Mouse (Mus musculus) neural tube, embryonic 13.5 days (tissue): ENCODE measurements at regions not wholly inside any gene's neighbourhood (a gene's known extent, or its start where the extent isn't known, plus 50 kb on each side); places are given as distances from the start of the nearest gene placed in this dataset.

Experiments
- ATAC-seq: fragments of 200-750 bp; cut with Nextera tagmentation; 2 replicates; pipeline ENCODE4 v1.8.0; 2017; ENCODE audit warnings: low read depth, mild to moderate bottlenecking, moderate TSS enrichment, moderate library complexity
- H3K27ac ChIP-seq: fragments of 300-500 bp; sonication (generic); replicated peaks from 2 replicates; pipeline ENCODE4 v1.5.1; 2015; ENCODE audit warnings: moderate library complexity, mild to moderate bottlenecking, inconsistent platforms
- H3K27me3 ChIP-seq: fragments of 300-500 bp; sonication (generic); 2 replicates; pipeline ENCODE4 v1.6.1; 2015; ENCODE audit warnings: mild to moderate bottlenecking, inconsistent platforms
- H3K36me3 ChIP-seq: fragments of 300-500 bp; sonication (generic); 2 replicates; pipeline ENCODE4 v1.6.1; 2015; ENCODE audit warnings: mild to moderate bottlenecking, inconsistent platforms
- H3K4me1 ChIP-seq: fragments of 300-500 bp; sonication (generic); replicated peaks from 2 replicates; pipeline ENCODE4 v1.6.1; 2015; ENCODE audit warnings: inconsistent platforms
- H3K4me2 ChIP-seq: fragments of 300-500 bp; sonication (generic); 2 replicates; pipeline ENCODE4 v1.6.1; 2015; ENCODE audit warnings: inconsistent platforms, mild to moderate bottlenecking, moderate library complexity
- H3K4me3 ChIP-seq: fragments of 300-500 bp; sonication (generic); 2 replicates; pipeline ENCODE4 v1.5.1; 2015; ENCODE audit warnings: mild to moderate bottlenecking, inconsistent platforms
- H3K9ac ChIP-seq: fragments of 300-500 bp; sonication (generic); 2 replicates; pipeline ENCODE4 v1.6.1; 2015; ENCODE audit warnings: moderate library complexity, mild to moderate bottlenecking, inconsistent platforms
- H3K9me3 ChIP-seq: fragments of 300-500 bp; sonication (generic); 2 replicates; pipeline ENCODE4 v1.6.1; 2016; ENCODE audit warnings: inconsistent platforms
- WGBS: fragments of 180-500 bp; shearing (Covaris S2); methylation state at CpG from one replicate; pipeline ENCODE4 v1.1.7; 2015; 5-methylcytosine and 5-hydroxymethylcytosine counted together

DNA sequence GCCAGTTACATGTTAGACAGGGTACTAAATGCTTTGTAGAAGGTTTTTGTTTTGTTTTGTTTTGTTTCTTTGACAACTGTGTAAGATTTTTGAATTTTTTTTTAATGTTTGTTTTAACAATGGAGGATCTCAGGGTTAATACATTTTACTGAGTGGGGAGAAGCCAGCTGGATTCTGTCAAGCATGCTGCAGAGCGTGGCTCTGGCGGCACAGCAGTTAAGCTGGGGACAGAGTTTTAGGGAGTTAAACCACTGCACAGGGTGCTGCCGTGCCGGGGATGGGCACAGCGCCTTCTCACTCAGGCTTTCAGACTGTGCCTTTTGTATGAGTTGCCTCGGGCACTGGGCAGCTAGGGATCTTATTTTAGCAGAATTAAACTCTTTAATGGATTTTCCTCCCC is 159.8 kb downstream of the Zfp326 start:
- no peaks in the 10 kb centered on the region for H3K9me3 ChIP-seq
- H3K4me2 ChIP-seq, result no peak overlapping the region
- H3K9ac ChIP-seq, result no peak overlapping the region
- no peak overlapping the region for H3K27ac ChIP-seq
- no peaks in the 10 kb centered on the region for H3K4me1 ChIP-seq
- no peaks in the 10 kb centered on the region for H3K27me3 ChIP-seq
- WGBS, result 47% methylated on average over 6 of the region's 6 CpGs
- ATAC-seq, result no peak
- H3K36me3 ChIP-seq, result no peaks in the 10 kb centered on the region
- H3K4me3 ChIP-seq, result no peak overlapping the region

DNA sequence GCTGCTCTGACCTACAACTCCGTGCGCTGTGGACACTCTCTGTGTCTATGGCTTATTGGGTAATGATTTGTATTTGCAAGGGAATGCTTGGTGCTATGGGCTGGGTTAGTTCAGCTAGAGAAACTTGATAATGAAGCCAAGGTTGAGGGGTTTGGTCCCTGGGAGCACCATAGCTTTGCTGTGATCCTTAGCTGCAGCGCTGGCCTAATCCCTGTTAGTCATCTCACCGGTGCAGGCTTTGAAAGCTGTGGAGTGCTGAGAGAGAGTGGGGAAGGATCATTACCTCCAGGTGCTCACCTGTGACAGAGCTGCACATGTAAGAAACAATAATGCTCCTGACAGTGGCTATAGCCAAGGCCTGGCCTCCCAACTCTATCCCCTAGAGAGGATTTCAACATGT is 156.6 kb downstream of the Zfp326 start:
- WGBS, result 90% methylated on average over 4 of the region's 4 CpGs
- Histone ChIP-seq H3K4me3 (no peak overlapping the region), H3K9ac (no peak overlapping the region), H3K36me3 (no peaks in the 10 kb centered on the region), H3K4me2 (no peak overlapping the region), H3K27ac (no peak overlapping the region), H3K9me3 (no peaks in the 10 kb centered on the region), H3K27me3 (no peaks in the 10 kb centered on the region), H3K4me1 (no peaks in the 10 kb centered on the region)
- ATAC-seq, result no peak

DNA sequence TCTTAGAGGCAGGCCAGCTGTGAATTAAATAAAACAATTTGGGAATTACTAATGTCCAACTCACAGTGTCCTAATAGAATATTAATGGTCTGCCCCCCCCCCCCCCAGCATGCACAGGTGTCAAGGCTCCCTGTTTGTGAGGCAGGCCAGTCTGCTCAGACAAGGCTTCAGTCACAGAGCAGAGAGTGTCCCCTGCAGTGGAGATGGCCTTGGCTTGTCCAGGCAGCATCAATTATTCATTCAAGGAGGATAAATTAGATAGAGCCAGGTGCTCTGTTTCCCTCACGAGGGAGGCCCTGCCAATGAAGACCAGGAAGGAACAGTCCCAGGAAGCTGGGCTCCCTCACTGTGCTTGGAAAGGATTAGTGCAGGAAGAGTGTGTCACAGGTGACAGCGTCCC is 150.5 kb downstream of the Zfp326 start:
- 53% methylated on average over 2 of the region's 2 CpGs for WGBS
- Histone ChIP-seq H3K27me3 (no peaks in the 10 kb centered on the region), H3K4me3 (no peak overlapping the region), H3K36me3 (no peaks in the 10 kb centered on the region), H3K4me1 (no peaks in the 10 kb centered on the region), H3K9me3 (no peaks in the 10 kb centered on the region), H3K27ac (no peak overlapping the region), H3K4me2 (no peak overlapping the region), H3K9ac (no peak overlapping the region)
- ATAC-seq, result no peak

DNA sequence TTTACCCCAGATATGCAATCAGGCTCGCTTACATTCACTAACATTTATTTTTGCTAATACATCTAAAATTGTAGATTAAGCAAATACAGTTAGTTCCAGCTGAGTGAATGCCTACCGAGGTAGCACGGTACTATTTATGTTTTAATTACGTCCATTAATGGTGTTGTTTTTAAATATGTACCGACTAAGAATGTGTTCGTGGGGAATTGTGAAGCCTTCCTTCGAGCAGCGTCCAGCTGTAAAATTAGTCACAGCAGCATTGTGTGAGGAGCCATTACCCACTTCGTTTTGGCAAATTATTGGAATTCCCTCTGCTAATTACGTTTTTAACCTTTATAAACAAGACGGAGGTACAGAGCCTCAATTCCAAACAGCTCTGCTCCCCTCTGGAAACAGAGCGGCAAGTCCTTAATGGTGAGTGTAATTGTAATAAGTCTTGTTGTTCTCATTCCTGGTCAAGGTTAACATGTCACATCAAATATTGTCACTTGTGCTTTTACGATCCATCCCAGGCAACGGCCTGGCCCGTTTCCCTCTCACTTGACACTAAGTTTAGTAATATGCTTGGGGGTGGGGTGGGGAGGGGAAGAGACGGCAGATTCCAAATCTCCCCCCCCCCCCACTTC is 128.0 kb downstream of the Zfp326 start:
- Histone ChIP-seq H3K9ac (no peak overlapping the region), H3K27ac (peak overlapping the region; percentile 42; the same call in 1 of the 2 replicates), H3K4me3 (peak overlapping the region; percentile 10; the same call in 1 of the 2 replicates), H3K4me2 (peak overlapping the region; percentile 47), H3K9me3 (no peaks in the 10 kb centered on the region), H3K27me3 (no peaks in the 10 kb centered on the region), H3K4me1 (peaks cover 28% of the 10 kb centered on the region), H3K36me3 (no peaks in the 10 kb centered on the region)
- peak; percentile 54 for ATAC-seq
- WGBS, result 21% methylated on average over 16 of the region's 16 CpGs

DNA sequence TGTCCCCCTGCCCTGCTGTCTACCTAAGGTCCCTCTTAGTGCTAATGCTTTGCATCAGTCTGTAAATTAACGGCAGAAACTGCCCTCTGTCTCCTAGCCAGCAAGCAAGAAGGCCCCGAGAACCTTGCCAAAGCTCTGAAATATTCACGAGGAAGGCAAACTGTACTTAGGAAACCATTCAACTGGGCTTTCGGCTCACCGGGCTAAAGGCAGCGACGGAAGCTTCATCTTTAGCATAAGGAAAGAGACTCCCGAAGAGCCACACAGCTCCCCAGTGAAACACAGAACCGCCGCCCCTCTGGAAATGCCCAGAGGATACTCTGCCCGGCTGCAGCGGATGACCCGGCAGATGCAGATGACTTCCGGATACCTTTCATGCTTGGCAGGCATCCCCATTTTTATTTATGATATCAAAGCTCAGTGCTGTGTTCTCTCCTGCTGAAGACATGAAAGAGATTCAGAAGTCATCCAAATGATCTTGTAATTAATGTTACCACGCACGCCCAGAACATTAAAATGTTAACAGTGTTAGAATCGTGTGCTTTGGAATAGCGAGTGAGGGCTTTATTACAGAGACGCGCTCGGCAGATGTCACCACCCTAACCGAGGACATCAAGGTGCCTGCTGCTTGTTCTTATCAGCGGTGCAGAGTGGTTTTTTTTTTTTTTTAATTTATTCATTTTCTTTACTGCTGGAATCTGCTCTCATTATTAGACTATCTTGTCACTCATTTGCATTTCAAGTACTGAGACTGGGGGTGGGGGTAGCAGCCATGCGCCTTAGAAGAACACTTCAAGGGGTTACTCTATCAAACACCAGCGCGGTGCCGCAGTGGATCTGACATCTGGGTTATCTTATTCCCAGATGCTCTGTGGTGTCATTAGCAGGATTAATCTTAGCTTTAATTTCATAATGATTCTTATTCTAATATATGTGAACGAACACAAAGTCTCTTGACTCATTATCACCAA is 127.2 kb downstream of the Zfp326 start:
- Histone ChIP-seq H3K9ac (no peak overlapping the region), H3K27me3 (no peaks in the 10 kb centered on the region), H3K27ac (peak overlapping the region; percentile 46), H3K9me3 (no peaks in the 10 kb centered on the region), H3K4me3 (peak overlapping the region; percentile 10; the same call in 1 of the 2 replicates), H3K36me3 (no peaks in the 10 kb centered on the region), H3K4me2 (peak overlapping the region; percentile 47), H3K4me1 (peaks cover 28% of the 10 kb centered on the region)
- 33% methylated on average over 28 of the region's 28 CpGs for WGBS
- ATAC-seq, result peak; percentile 82

DNA sequence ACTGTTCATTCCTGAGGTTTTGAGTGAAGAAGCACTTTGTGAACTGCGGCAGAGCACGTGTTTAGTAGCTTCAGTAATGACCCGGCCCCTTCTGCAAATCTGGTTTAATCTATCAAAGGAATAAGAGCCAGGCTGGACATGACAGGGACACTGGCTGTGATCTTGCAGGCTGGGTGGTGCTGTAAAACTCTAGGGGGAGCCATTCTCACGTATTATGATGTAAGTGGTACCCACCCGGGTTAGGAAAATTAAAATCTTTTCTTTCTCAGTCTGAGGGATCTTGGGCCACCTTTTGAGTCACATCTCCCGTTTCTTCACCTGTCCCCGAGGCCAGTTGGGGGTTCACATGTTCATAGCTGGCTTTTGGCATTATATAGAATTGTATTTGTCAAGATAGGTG is 126.0 kb downstream of the Zfp326 start:
- 35% methylated on average over 7 of the region's 7 CpGs for WGBS
- Histone ChIP-seq H3K4me2 (no peak overlapping the region), H3K4me3 (no peak overlapping the region), H3K36me3 (no peaks in the 10 kb centered on the region), H3K4me1 (peaks cover 28% of the 10 kb centered on the region), H3K9me3 (no peaks in the 10 kb centered on the region), H3K27ac (no peak overlapping the region), H3K9ac (no peak overlapping the region), H3K27me3 (no peaks in the 10 kb centered on the region)
- no peak for ATAC-seq

DNA sequence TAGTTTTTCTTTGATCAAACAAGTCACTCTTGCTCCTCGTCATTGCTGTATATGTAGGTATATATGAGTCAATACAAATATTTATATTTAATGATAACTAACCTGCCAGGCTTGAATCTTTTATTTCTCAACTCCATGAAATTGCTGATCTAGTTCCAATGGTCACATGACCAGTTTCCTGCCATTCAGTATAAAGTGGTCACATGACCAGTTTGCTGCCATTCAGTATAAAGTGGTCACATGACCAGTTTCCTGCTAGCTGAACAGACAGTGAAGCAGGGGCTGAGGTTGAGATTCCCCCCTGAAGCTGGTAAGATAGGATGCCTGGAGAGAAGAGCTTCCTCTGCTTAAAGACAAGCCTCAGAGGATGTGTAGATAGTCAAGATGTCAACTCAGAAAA is 117.9 kb downstream of the Zfp326 start:
- H3K36me3 ChIP-seq, result no peaks in the 10 kb centered on the region
- no peaks in the 10 kb centered on the region for H3K9me3 ChIP-seq
- H3K4me2 ChIP-seq, result no peak overlapping the region
- WGBS, result 98% methylated on average over 1 of the region's 1 CpGs
- H3K4me1 ChIP-seq, result no peaks in the 10 kb centered on the region
- no peak overlapping the region for H3K9ac ChIP-seq
- no peaks in the 10 kb centered on the region for H3K27me3 ChIP-seq
- H3K27ac ChIP-seq, result no peak overlapping the region
- no peak for ATAC-seq
- no peak overlapping the region for H3K4me3 ChIP-seq

DNA sequence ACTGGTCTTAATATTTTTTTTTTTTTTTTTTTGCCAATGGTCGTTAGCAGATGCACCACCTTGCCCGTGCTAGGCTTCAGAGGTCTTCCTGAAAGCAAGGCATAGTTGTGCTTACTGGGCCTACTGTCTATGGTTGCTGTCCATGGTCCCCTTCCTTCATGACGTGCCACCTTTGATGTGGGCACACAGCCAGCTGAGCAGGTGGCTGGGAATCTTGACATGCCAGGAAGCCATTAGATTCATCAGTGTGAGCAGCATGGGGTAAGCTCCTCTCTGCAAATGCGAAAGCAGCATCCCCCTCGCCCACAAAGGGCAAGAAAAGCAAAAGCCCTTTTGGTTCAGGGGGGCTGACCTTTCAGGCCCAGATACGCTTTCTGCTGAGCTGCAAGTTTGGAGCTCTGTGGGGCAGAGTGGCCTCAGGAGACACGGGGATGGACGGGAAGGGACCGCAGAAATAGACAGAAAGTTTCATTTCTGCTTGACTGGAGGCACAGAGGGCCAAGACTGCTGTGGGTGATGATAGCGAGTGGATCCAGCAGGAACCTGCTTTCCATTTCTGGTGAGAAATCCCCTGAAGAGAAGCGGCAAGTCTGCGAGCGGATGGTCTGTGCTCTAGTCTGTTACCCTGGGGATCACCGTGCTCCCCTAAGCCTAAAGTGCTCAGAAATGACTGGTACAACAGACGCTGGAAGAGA is 116.8 kb downstream of the Zfp326 start:
- no peak overlapping the region for H3K4me2 ChIP-seq
- no peak overlapping the region for H3K9ac ChIP-seq
- H3K4me3 ChIP-seq, result no peak overlapping the region
- no peaks in the 10 kb centered on the region for H3K36me3 ChIP-seq
- H3K9me3 ChIP-seq, result no peaks in the 10 kb centered on the region
- H3K27me3 ChIP-seq, result no peaks in the 10 kb centered on the region
- ATAC-seq, result no peak
- H3K27ac ChIP-seq, result no peak overlapping the region
- 70% methylated on average over 15 of the region's 15 CpGs for WGBS
- no peaks in the 10 kb centered on the region for H3K4me1 ChIP-seq

DNA sequence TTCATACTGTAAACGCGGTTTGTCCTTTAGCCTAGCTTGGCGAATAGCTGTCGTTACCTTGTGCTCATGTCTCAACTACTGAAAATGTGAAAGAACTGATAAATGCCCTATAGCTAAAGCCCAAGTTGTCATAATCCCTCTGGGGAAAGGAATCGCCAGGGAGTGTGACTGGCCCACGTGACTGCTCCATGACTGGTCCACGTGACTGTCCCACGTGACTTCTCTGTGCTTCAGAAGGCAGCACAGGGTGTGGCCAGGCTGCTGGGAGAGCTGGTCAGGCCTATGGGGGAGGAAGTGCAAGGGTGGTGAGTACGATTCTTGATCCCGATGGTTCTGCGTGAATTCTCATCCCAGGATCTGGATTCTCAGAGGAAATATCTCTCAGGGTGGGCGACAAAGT is 114.4 kb downstream of the Zfp326 start:
- H3K9me3 ChIP-seq, result no peaks in the 10 kb centered on the region
- 88% methylated on average over 12 of the region's 12 CpGs for WGBS

DNA sequence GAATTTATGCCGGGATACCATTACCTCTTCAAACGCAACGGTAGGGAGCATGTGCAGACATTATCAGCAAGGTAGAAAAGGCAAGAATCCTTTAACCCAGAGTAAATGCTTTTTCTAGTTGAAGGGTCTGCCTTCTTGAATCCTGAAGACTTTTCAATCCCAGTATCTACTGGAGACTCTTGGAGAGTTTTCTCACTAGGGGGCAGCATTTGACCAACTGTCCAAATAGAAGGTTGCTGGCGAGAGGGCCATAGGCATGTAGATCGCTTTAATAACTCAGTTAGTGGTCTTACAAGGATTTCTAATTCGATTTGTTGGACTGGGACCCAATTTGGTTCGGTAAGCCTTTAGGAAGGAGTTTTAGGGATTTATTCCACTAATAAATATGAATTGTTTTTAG is 110.0 kb downstream of the Zfp326 start:
- no peak overlapping the region for H3K4me3 ChIP-seq
- H3K27me3 ChIP-seq, result no peaks in the 10 kb centered on the region
- WGBS, result 39% methylated on average over 7 of the region's 7 CpGs
- no peaks in the 10 kb centered on the region for H3K4me1 ChIP-seq
- H3K36me3 ChIP-seq, result no peaks in the 10 kb centered on the region
- no peak overlapping the region for H3K9ac ChIP-seq
- no peak overlapping the region for H3K4me2 ChIP-seq
- ATAC-seq, result no peak
- H3K9me3 ChIP-seq, result no peaks in the 10 kb centered on the region
- H3K27ac ChIP-seq, result no peak overlapping the region

More for the DNA sequence above, 114.4 kb downstream of the Zfp326 start:
- Histone ChIP-seq H3K4me2 (no peak overlapping the region), H3K27me3 (no peaks in the 10 kb centered on the region), H3K36me3 (no peaks in the 10 kb centered on the region), H3K27ac (no peak overlapping the region), H3K9ac (no peak overlapping the region), H3K4me1 (no peaks in the 10 kb centered on the region), H3K4me3 (no peak overlapping the region)
- ATAC-seq, result no peak

DNA sequence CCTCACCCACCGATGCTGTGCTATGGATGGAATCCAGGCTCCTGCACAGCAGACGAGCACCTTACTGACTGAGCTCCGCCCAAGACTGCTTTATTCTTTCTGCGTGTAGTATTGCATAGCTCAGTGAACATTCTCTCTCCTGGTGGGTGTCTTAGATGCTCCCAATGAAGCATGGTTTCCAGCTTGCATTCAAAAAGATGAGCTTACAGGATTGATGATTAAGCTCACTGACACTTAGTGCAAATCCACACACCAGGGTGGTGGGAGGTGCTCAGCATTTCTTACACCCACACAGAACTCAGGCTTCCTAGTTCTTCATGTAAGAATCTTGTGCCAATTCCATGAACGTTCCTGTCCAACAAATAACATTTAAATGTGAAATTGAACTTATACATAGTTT is 106.8 kb downstream of the Zfp326 start:
- Histone ChIP-seq H3K4me2 (no peak overlapping the region), H3K27ac (no peak overlapping the region), H3K4me1 (no peaks in the 10 kb centered on the region), H3K9me3 (no peaks in the 10 kb centered on the region), H3K4me3 (no peak overlapping the region), H3K36me3 (no peaks in the 10 kb centered on the region), H3K27me3 (no peaks in the 10 kb centered on the region), H3K9ac (no peak overlapping the region)
- WGBS, result 79% methylated on average over 5 of the region's 5 CpGs
- no peak for ATAC-seq

DNA sequence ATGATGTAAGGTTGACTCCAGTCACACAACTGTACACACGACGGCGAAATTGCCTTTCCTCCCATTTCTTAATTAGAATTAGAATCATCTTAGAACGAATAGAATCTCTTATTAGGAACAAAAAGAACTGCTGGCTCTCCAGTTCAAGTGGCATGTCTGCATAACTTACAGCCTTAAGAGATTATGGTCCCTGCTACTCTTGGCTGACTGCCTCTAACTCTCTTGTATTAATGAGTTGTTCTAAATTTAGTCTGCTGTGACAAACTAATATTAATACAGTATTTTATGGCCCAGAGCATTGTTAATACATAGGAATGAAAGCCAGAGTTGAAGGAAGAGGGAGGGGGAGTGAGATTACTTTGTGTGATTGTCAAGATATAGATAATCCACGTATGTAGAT is 100.4 kb downstream of the Zfp326 start:
- Histone ChIP-seq H3K27ac (no peak overlapping the region), H3K27me3 (no peaks in the 10 kb centered on the region), H3K36me3 (no peaks in the 10 kb centered on the region), H3K4me2 (no peak overlapping the region), H3K4me3 (no peak overlapping the region), H3K4me1 (0 out of 2 replicates have a peak, but pooled peaks cover 7% of the 10 kb centered on the region), H3K9ac (no peak overlapping the region), H3K9me3 (no peaks in the 10 kb centered on the region)
- 85% methylated on average over 5 of the region's 5 CpGs for WGBS
- ATAC-seq, result no peak
